Comparison of ENCODE assay signal across 16 mouse cellular contexts in the genomic region with DNA sequence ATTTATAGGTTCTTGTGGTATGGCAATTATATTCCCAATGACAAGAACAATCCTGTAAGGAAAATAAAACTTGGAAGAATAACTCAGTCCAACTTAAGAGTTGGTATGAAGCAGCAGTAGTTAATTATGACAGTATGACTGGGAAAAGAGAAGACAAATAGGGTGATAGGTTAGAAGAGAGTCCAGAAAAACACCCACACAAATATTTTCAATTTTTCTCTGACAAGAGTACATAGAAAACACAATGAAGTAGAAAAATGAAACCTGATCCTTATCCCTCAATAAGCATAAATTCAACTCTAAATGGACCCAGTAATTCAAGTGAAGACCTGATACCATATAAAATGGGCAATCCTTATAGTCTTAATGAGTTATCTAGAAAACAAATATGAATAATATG.
"Had no signal": no experiment of that assay in that cellular context is flagged by ENCODE, and none has a peak within 500 bp of the region (broad histone marks: within the 10 kb centered on the region; RNA-seq: fewer than 3 reads in every experiment).

No protein-coding gene starts in this region.

- DNase-seq: heart, postnatal 10 days; heart, postnatal 14 days; heart, postnatal 36 days; heart, postnatal 4 days; kidney, adult 11 months; kidney, adult 18-20 months; kidney, adult 2 months; kidney, adult 8-10 months; kidney, adult 9 months; kidney, postnatal 10 days; kidney, postnatal 14 days; kidney, postnatal 25 days; kidney, postnatal 36 days; kidney, postnatal 4 days; layer of hippocampus, adult 9-11 months; layer of hippocampus, postnatal 36 days had no signal
